Mouse (Mus musculus): ENCODE measurements at regions not wholly inside any gene's neighbourhood (a gene's known extent, or its start where the extent isn't known, plus 50 kb on each side); places are given as distances from the start of the nearest gene placed in this dataset.

DNA sequence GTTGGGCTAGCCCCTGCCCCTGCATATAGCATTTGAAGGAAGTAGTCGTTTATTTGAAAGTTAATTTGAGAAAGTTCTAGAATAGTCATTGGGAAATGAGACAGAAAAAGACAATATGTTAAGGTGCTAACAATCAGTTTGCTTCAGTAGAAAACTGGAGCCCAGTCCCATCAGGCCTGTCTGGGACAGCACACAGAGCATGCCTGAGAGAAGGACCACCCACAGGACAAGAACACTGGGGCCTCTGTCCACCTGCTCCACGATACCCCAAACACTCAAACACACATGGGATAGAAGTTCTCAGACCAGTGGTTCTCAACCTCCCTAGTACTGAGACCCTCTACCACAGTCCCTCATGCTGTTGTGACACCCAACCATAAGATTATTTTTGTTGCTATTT, 61.2 kb upstream of the Ctnnb1 start:
- no peak for DNase-seq

DNA sequence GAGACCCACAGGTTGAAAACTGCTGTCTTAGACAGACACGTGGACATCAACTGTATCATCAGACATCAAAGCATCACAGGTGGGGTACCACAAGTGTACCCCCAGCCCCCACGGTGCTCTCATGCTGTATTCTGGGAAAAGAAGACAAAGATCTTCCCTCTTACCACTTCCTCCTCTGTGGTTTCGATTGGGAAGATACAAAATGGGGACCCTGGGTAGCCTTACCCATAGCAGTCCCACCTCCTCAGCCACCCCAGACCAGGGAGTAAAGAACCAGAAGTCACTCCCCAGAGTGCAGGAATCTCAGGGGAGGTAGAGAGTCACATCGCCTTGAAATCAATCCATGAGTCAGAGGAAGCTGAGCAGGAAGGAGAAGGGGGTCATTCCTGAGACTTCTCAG, 60.7 kb upstream of the Ctnnb1 start:
- DNase-seq, result no peak

DNA sequence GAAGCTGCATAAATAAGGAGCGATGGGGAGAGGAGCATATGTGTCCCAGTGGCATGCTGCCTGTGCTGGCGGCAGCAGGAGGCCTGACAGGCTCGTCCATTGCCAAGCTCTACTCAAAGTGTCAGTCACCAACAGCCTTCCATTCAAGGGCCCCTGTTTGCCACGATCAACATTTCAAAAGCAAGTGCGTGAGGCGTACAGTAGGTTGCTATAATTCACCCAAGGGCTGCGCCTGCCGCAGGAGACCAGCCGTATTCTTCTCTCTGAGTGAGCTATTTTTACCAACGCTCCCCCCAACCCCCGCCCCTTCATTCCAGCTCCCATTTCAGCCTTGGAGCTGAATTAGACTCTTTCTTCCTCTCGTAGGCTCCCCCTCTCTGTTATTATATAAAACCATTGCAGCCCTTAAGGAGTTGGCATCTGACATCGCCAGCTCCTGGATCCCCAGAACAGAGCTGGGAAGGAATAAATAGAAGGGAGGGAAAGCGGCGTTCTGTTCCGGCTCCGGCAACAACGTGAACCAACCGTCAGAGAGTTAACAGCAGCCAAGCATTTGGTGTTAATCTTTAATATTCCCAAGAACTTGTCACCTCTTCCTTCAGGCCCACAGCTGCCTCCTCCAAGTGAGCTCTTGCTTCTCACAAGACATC, 59.5 kb upstream of the Ctnnb1 start:
- peak; percentile 63 for DNase-seq

DNA sequence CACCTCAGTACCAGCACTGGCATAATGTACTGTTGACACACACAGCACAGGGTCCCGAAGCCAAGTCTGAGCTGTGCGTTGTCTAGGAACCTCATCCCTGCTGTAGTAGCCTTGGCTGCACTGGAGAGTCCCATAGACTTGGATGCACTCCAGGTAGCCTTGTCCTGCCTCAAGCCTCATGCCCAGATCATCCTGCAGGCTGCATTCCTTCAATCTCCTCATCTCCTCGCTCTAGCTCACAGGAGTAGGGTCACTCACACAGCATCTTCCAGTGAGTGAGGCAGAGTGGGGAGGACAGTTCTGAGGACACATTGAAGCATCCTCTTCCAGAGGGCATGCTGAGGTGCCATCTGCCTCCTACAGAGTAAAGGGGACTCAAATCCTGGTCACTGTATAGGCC, 55.7 kb upstream of the Ctnnb1 start:
- no peak for DNase-seq

DNA sequence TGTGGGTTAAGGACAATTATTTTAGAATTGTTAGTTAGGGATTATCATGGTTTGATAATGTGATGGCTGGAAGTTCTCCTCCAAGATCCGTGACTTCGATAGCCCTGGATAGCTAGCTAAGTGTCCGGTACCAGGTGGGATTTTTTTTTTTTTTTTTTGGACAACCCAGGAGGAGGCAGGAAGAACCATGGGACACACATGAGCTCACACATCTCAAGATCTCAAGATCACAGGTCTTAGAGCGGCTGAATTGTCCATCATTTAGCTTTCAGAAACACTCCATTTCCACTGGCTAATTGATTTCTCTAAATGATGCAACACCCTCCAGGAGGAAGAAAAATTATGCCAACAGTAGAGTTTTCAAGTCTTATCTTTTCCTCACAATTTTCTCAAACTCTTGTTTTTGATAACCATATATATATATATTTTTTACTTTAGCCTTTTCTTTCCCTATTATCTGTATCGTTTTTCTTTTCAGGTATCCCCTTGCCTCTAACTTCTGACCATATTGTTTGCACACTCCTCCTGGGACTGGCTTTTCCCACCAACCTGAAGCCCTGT, 54.5 kb upstream of the Ctnnb1 start:
- DNase-seq, result no peak

DNA sequence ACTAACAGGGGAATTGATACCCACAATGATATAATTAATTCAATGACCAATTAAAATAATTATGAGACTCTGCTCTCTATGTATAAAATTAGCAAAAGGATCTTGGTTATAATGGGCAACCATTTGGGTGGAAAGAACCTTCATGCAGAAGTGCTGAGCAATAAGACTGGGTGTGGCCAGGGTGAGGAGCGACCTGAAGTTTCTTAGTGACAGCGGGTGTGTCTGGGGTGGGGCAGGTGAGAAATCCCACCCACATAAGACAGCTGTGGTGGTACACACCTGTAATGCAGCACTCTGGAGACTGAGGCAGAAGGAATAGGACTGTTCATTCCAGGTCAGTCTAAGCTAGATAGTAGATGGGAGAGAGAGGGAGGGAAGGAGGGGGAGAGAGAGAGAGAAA, 51.9 kb upstream of the Ctnnb1 start:
- DNase-seq, result no peak

Measured in right cerebral cortex, postnatal 4 days (tissue).